Mouse (Mus musculus) heart, postnatal 10 days (tissue): ENCODE results near the gene Kndc1. TPM values are rescaled to one million over a fixed set of nuclear protein-coding genes. Genes with fewer than 3 reads are reported as not detected.
A peak's percentile ranks its signal among the peaks of the same experiment; 100 is the strongest.

Experiments used
- DNase-seq, 2 experiments: peaks; one replicate each; pipeline ENCODE4 v3.0.0; 2021
- intact Hi-C: fragments of 180-260 bp; cut with DNase I; formaldehyde crosslinking; loops from one replicate; pipeline ENCODE4 v1.15.1; 2025
- total RNA-seq, 2 experiments: library from RNA; stranded (reverse); gene quantifications; 2 replicates each; pipeline ENCODE4 v1.2.3; 2021

Kndc1 gene
- total RNA-seq, 2 experiments from 2014 or later, result not detected

GRCm38 (mm10) chr7:139949893-139950282, 55.4 kb downstream of the Kndc1 start:
- intact Hi-C loops, result no loop called here
- DNase-seq, result peak; percentile 65 to 78

- DNase-seq, result peak; percentile 57 to 70
- intact Hi-C loops, result no loop called here
Observed at GRCm38 (mm10) chr7:139950283-139950971, 55.9 kb downstream of the Kndc1 start.

GRCm38 (mm10) chr7:139951079-139951478, 56.6 kb downstream of the Kndc1 start:
- intact Hi-C loops, result no loop called here
- peak in 1 of 2 experiments; percentile 15 for DNase-seq

GRCm38 (mm10) chr7:139951991-139952633, 57.6 kb downstream of the Kndc1 start:
- no peak for DNase-seq
- intact Hi-C loops, result no loop called here

GRCm38 (mm10) chr7:139955505-139955904, 61.0 kb downstream of the Kndc1 start:
- DNase-seq, result no peak
- intact Hi-C loops, result no loop called here

- DNase-seq, result no peak
- intact Hi-C loops, result no loop called here
Observed at GRCm38 (mm10) chr7:139956658-139957057, 62.2 kb downstream of the Kndc1 start.

GRCm38 (mm10) chr7:139957437-139957836, 62.9 kb downstream of the Kndc1 start:
- intact Hi-C loops, result no loop called here
- DNase-seq, result no peak

- intact Hi-C loops, result no loop called here
- no peak for DNase-seq
Observed at GRCm38 (mm10) chr7:139957958-139958357, 63.5 kb downstream of the Kndc1 start.

GRCm38 (mm10) chr7:139961141-139961540, 66.6 kb downstream of the Kndc1 start:
- intact Hi-C loops, result no loop called here
- no peak for DNase-seq

- no peak for DNase-seq
- intact Hi-C loops, result no loop called here
Observed at GRCm38 (mm10) chr7:139963814-139964213, 69.3 kb downstream of the Kndc1 start.

- intact Hi-C loops, result loop anchor here (5.0 kb wide), 1 partner anchor 175 kb away; no protein-coding TSS in a partner anchor
- DNase-seq, result no peak
Observed at GRCm38 (mm10) chr7:139967175-139967574, 72.7 kb downstream of the Kndc1 start.

- intact Hi-C loops, result loop anchor here (5.0 kb wide), 1 partner anchor 174 kb away; no protein-coding TSS in a partner anchor
- DNase-seq, result no peak
Observed at GRCm38 (mm10) chr7:139968428-139968827, 73.9 kb downstream of the Kndc1 start.

GRCm38 (mm10) chr7:139969348-139970130, 75.0 kb downstream of the Kndc1 start:
- DNase-seq, result peak; percentile 82 to 88
- intact Hi-C loops, result loop anchor here (1.0 to 5.0 kb wide), 3 partner anchors 25 to 173 kb away; no protein-coding TSS in a partner anchor

GRCm38 (mm10) chr7:139970216-139970919, 75.9 kb downstream of the Kndc1 start:
- no peak for DNase-seq
- intact Hi-C loops, result no loop called here

GRCm38 (mm10) chr7:139970979-139971378, 76.5 kb downstream of the Kndc1 start:
- intact Hi-C loops, result no loop called here
- no peak for DNase-seq

GRCm38 (mm10) chr7:139971436-139971835, 76.9 kb downstream of the Kndc1 start:
- DNase-seq, result no peak
- intact Hi-C loops, result no loop called here

- intact Hi-C loops, result no loop called here
- DNase-seq, result no peak
Observed at GRCm38 (mm10) chr7:139972923-139973331, 78.4 kb downstream of the Kndc1 start.

GRCm38 (mm10) chr7:139974307-139974706, 79.8 kb downstream of the Kndc1 start:
- DNase-seq, result no peak
- intact Hi-C loops, result no loop called here

GRCm38 (mm10) chr7:139975471-139975870, 81.0 kb downstream of the Kndc1 start:
- no peak for DNase-seq
- intact Hi-C loops, result no loop called here

GRCm38 (mm10) chr7:139978278-139978892, 83.9 kb downstream of the Kndc1 start, which contains the start of gene 6430531B16Rik:
Gene 6430531B16Rik (minus strand): TSS chr7:139978755.
- intact Hi-C loops, result no loop called here
- DNase-seq, result peak; percentile 78 to 83
